ENCODE assay signal across 8 mouse cellular contexts in genomic region chr1:166047505-166048170, GRCm38 (mm10). TPM values are rescaled to one million over a fixed set of nuclear protein-coding genes. Genes with fewer than 3 reads are reported as not detected.
DNase-seq lines count a peak whose midpoint lies in the region; ATAC-seq lines count a peak whose summit lies in the region.

No protein-coding gene starts in this region.

- peak overlapping the region; percentile 84 for H3K4me2 ChIP-seq in hindbrain, embryonic 13.5 days
- peak overlapping the region; percentile 84 for H3K4me2 ChIP-seq in stomach, embryonic 16.5 days (ENCODE audit: low read depth, low read length)

- peak overlapping the region; percentile 43 for H3K4me3 ChIP-seq in hindbrain, embryonic 13.5 days
- peak overlapping the region; percentile 47 for H3K4me3 ChIP-seq in stomach, embryonic 16.5 days (replicated peaks; ENCODE audit: low read length)

- DNase-seq in adrenal gland, postnatal 10 days, result peak; percentile 9
- no peak for DNase-seq in adrenal gland, postnatal 25 days
- DNase-seq in thymus, postnatal 0 days (ENCODE audit: low spot score), result peak; percentile 24
- no peak for DNase-seq in thymus, adult 18-20 months
- DNase-seq in lung, postnatal 36 days, result peak; percentile 8
- no peak for DNase-seq in ovary, postnatal 36 days (ENCODE audit: low spot score)

- 0 out of 2 replicates have a peak overlapping the region, but pooled peaks have one; percentile 14 for H3K27ac ChIP-seq in hindbrain, embryonic 13.5 days
- no peak overlapping the region for H3K27ac ChIP-seq in stomach, embryonic 16.5 days (ENCODE audit: low read length)

- H3K36me3 ChIP-seq in hindbrain, embryonic 13.5 days, result no peaks in the 10 kb centered on the region
- no peaks in the 10 kb centered on the region for H3K36me3 ChIP-seq in stomach, embryonic 16.5 days (ENCODE audit: control insufficient read depth, insufficient read depth, low read length)

- peaks cover 42% of the 10 kb centered on the region for H3K4me1 ChIP-seq in hindbrain, embryonic 13.5 days (replicated peaks)
- peaks cover 17% of the 10 kb centered on the region; the same call in 1 of the 2 replicates for H3K4me1 ChIP-seq in stomach, embryonic 16.5 days (ENCODE audit: control insufficient read depth, insufficient read depth, low read length)

- H3K27me3 ChIP-seq in hindbrain, embryonic 13.5 days, result peaks cover 36% of the 10 kb centered on the region
- H3K27me3 ChIP-seq in stomach, embryonic 16.5 days (ENCODE audit: control insufficient read depth, insufficient read depth, low read length), result 0 out of 2 replicates have a peak, but pooled peaks cover 3% of the 10 kb centered on the region

- 5% methylated on average over 25 of the region's 25 CpGs for WGBS in hindbrain, embryonic 13.5 days
- 8% methylated on average over 25 of the region's 25 CpGs for WGBS in stomach, embryonic 16.5 days

- H3K9ac ChIP-seq in hindbrain, embryonic 13.5 days, result peak overlapping the region; percentile 63
- H3K9ac ChIP-seq in stomach, embryonic 16.5 days (ENCODE audit: low read length), result peak overlapping the region; percentile 61

- no peaks in the 10 kb centered on the region for H3K9me3 ChIP-seq in hindbrain, embryonic 13.5 days
- no peaks in the 10 kb centered on the region for H3K9me3 ChIP-seq in stomach, embryonic 16.5 days (replicated peaks; ENCODE audit: control insufficient read depth, low read length)

- no peak for ATAC-seq in hindbrain, embryonic 13.5 days (ENCODE audit: low FRiP score)
- no peak for ATAC-seq in stomach, embryonic 16.5 days (ENCODE audit: insufficient read depth, low FRiP score)

RNA-seq across cellular contexts. Expression of gene Pou2f1, which starts 45.2 kb away (rescaled TPM):
- total RNA-seq in adrenal gland, postnatal 10 days (2021), result 10 to 100 TPM; 11.3 to 17.5 TPM
- total RNA-seq in adrenal gland, postnatal 25 days (2021), result 17.3 and 19.2 TPM in 2 replicates
- polyA plus RNA-seq in thymus, postnatal 0 days (2015; fragmentation: Nextera tagmentation; extraction: Ambion mirVana), result 11.4 and 15.7 TPM in 2 replicates
- polyA plus RNA-seq in hindbrain, embryonic 13.5 days (2015; fragmentation: Nextera tagmentation; extraction: Ambion mirVana), result 21.0 and 22.2 TPM in 2 replicates
- 9.4 and 10.2 TPM in 2 replicates for polyA plus RNA-seq in stomach, embryonic 16.5 days (2015; fragmentation: Nextera tagmentation; extraction: Ambion mirVana)

Comparison
In these comparisons a context has a peak if more than half of its experiments do, and no peak if none do; other contexts are left out.
1. DNase-seq: peak in adrenal gland, postnatal 10 days (single experiment), thymus, postnatal 0 days (single experiment) and lung, postnatal 36 days (single experiment); none in adrenal gland, postnatal 25 days (single experiment), thymus, adult 18-20 months (0 of 2) and ovary, postnatal 36 days (single experiment).